Comparison of ENCODE assay signal across 24 mouse cellular contexts in the genomic region with DNA sequence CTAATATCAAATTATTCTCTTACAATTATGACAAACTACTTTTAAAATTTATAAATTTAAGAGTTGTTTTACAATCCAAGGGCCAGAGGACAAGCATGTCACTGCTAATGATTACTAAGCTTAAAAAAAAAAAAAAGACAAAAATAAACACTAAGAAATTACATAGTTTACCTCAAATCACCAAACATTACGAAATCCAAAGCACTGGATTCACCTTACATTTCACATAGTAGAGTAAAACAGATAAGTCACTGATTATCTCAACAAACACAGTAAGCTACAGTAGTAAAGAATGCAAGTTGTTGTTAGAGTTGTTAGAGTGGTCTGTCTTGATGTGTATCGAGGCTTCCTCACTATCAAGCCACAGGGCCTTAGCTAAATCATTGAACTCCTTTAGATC. TPM values are rescaled to one million over a fixed set of nuclear protein-coding genes. Genes with fewer than 3 reads are reported as not detected.
A peak's percentile ranks its signal among the peaks of the same experiment; 100 is the strongest.
DNase-seq lines count a peak whose midpoint lies in the region; ATAC-seq and TF ChIP-seq lines count a peak whose summit lies in the region.
"Had no signal": no experiment of that assay in that cellular context is flagged by ENCODE, and none has a peak within 500 bp of the region (broad histone marks: within the 10 kb centered on the region; RNA-seq: fewer than 3 reads in every experiment).

No protein-coding gene starts in this region.

- no peaks in the 10 kb centered on the region for H3K9me3 ChIP-seq in heart, embryonic 11.5 days (replicated peaks; ENCODE audit: control insufficient read depth, low read length)
- H3K9me3 ChIP-seq: embryonic facial prominence, embryonic 13.5 days; embryonic facial prominence, embryonic 15.5 days; forebrain, embryonic 10.5 days; forebrain, embryonic 12.5 days had no signal

- peaks cover 8% of the 10 kb centered on the region; the same call in 1 of the 2 replicates for H3K79me2 ChIP-seq in liver, adult 2 months (ENCODE audit: control insufficient read depth, insufficient read depth, low read length)

- no peak overlapping the region for H3K4me3 ChIP-seq in liver, adult 2 months (ENCODE audit: insufficient read depth, low read depth, low read length)
- no peak overlapping the region for H3K4me3 ChIP-seq in heart, embryonic 11.5 days (ENCODE audit: low read depth, low read length)
- H3K4me3 ChIP-seq: embryonic facial prominence, embryonic 13.5 days; embryonic facial prominence, embryonic 15.5 days; erythroblast, embryonic 14.5 days; forebrain, embryonic 10.5 days; forebrain, embryonic 12.5 days had no signal

- no peak overlapping the region for H3K4me2 ChIP-seq in heart, embryonic 11.5 days
- H3K4me2 ChIP-seq: embryonic facial prominence, embryonic 13.5 days; embryonic facial prominence, embryonic 15.5 days; forebrain, embryonic 12.5 days had no signal

- no peak for TF ChIP-seq POLR2A in liver, adult 2 months (IDR thresholded peaks at IDR 0.05; ENCODE audit: extremely low read depth, insufficient read depth, low read length)

- H3K27ac ChIP-seq in liver, adult 2 months (replicated peaks; ENCODE audit: insufficient read depth, low read depth, low read length) = no peak overlapping the region
- no peak overlapping the region for H3K27ac ChIP-seq in heart, embryonic 11.5 days (ENCODE audit: low read depth, low read length)
- H3K27ac ChIP-seq: embryonic facial prominence, embryonic 13.5 days; embryonic facial prominence, embryonic 15.5 days; forebrain, embryonic 10.5 days; forebrain, embryonic 12.5 days had no signal

- peaks cover 27% of the 10 kb centered on the region; the same call in 1 of the 2 replicates for H3K4me1 ChIP-seq in liver, adult 2 months (ENCODE audit: control insufficient read depth, insufficient read depth, low read length)
- peaks cover 8% of the 10 kb centered on the region for H3K4me1 ChIP-seq in heart, embryonic 11.5 days (ENCODE audit: control insufficient read depth, insufficient read depth, low read length)
- H3K4me1 ChIP-seq: embryonic facial prominence, embryonic 15.5 days had no signal

- peak; percentile 94 for DNase-seq in liver, adult 2 months (ENCODE audit: extremely low read depth, low read depth, low spot score)
- DNase-seq in liver = no peak
- no peak for DNase-seq in layer of hippocampus, postnatal 10 days (ENCODE audit: low spot score in 2 of 2)
- DNase-seq: adrenal gland, adult 8-10 months; adrenal gland, postnatal 14 days; adrenal gland, postnatal 36 days; cerebellum, adult 11-12 months; cerebellum, adult 2 months; cerebellum, adult 9-10 months; cerebellum, postnatal 10 days; cerebellum, postnatal 25 days; embryo, embryonic 11 days had no signal

- no peak for TF ChIP-seq CTCF in liver, adult 2 months (IDR thresholded peaks at IDR 0.05; ENCODE audit: low read depth, low read length)

- 15% methylated on average over 2 of the region's 2 CpGs for WGBS in liver, adult 2 months
- WGBS in heart, embryonic 11.5 days (ENCODE audit: insufficient replicate concordance) = 81% methylated on average over 2 of the region's 2 CpGs

- H3K36me3 ChIP-seq in liver, adult 2 months (ENCODE audit: control insufficient read depth, insufficient read depth, low read length) = no peaks in the 10 kb centered on the region; the same call in 1 of the 2 replicates
- H3K36me3 ChIP-seq in heart, embryonic 11.5 days (ENCODE audit: control insufficient read depth, insufficient read depth, low read length) = peaks cover 2% of the 10 kb centered on the region; the same call in 1 of the 2 replicates
- H3K36me3 ChIP-seq: embryonic facial prominence, embryonic 15.5 days had no signal

- ATAC-seq in common myeloid progenitor, adult 5-6 weeks (replicated peaks; ENCODE audit: low read depth, poor library complexity, severe bottlenecking) = 0 out of 2 replicates have a peak, but pooled peaks have one; percentile 20
- ATAC-seq in megakaryocyte progenitor cell, adult 5-6 weeks (replicated peaks; ENCODE audit: poor library complexity) = 0 out of 2 replicates have a peak, but pooled peaks have one; percentile 33
- no peak for ATAC-seq in heart, embryonic 11.5 days (replicated peaks; ENCODE audit: insufficient number of reproducible peaks, low FRiP score, low TSS enrichment)
- ATAC-seq: activated CD4-positive, CD25-positive, alpha-beta regulatory T cell, adult 4 months; forebrain, embryonic 14.5 days; forebrain, embryonic 16.5 days; Patski had no signal

- no peaks in the 10 kb centered on the region for H3K27me3 ChIP-seq in liver, adult 2 months (ENCODE audit: control insufficient read depth, insufficient read depth, low read length)
- no peaks in the 10 kb centered on the region for H3K27me3 ChIP-seq in heart, embryonic 11.5 days (ENCODE audit: control insufficient read depth, insufficient read depth, low read length)
- H3K27me3 ChIP-seq: embryonic facial prominence, embryonic 13.5 days; embryonic facial prominence, embryonic 15.5 days; forebrain, embryonic 12.5 days; Patski had no signal

- H3K9ac ChIP-seq in liver, adult 2 months (ENCODE audit: low read depth, low read length) = no peak overlapping the region
- H3K9ac ChIP-seq in heart, embryonic 11.5 days (ENCODE audit: low read depth, low read length) = no peak overlapping the region
- H3K9ac ChIP-seq: embryonic facial prominence, embryonic 13.5 days; embryonic facial prominence, embryonic 15.5 days; forebrain, embryonic 12.5 days had no signal

RNA-seq across cellular contexts. Expression of a gene that starts 14.5 kb away (rescaled TPM):
- 41.8 and 59.1 TPM in 2 replicates for total RNA-seq in liver, adult 2 months (2014; rRNA removed)
- 7.4 and 7.8 TPM in 2 replicates for polyA plus RNA-seq in liver, adult 2 months (2012; rRNA removed)
- 239 and 469 TPM in 2 replicates for total RNA-seq in common myeloid progenitor, adult 5-6 weeks (2017)
- 142 and 174 TPM in 2 replicates for total RNA-seq in megakaryocyte progenitor cell, adult 5-6 weeks (2015)
- total RNA-seq in megakaryocyte progenitor cell, adult 5-6 weeks (2017) = 274 and 330 TPM in 2 replicates
- polyA plus RNA-seq in heart, embryonic 11.5 days (2014; fragmentation: Nextera tagmentation; extraction: Ambion mirVana) = 36.8 and 42.4 TPM in 2 replicates
- 100 to 1,000 TPM; 119 to 135 TPM for total RNA-seq in layer of hippocampus, postnatal 10 days (2021)
